Mouse (Mus musculus): ENCODE results near the gene Olfr390. TPM values are rescaled to one million over a fixed set of nuclear protein-coding genes. Genes with fewer than 3 reads are reported as not detected.

Gene Olfr390
- polyA plus RNA-seq (2012; rRNA removed) = not detected in 2 replicates

GRCm38 (mm10) chr11:73782664-73783063, at the start of gene Olfr390:
TSS of gene Olfr390 (plus strand) at chr11:73782964.

DNA sequence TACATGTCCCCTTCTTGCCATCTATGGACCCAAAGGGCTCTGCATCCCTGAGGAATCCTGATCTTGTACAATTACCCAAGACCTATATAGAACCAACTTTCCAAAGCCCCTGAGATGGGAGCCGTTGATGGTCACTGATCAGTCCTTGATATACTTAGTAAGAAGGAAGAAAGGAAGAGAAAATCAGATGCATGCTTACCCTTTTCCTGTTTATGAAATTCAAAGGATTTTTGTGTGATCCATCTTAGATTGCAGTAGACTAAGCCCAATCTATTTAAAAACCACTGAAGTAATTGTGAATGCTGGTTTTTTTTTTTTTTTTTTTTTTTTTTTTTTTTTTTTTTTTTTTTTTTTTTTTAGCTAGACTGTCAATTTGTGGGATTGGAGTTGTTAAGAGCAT, 2.2 kb upstream of the Olfr390 start, which contains the start of gene Olfr389:
TSS of gene Olfr389 (minus strand) at position 101 of the 400 bp plus-strand sequence.

GRCm38 (mm10) chr11:73802952-73803351, 20.2 kb downstream of the Olfr390 start, which contains the start of gene Olfr391-ps:
TSS of gene Olfr391-ps (minus strand) at chr11:73803052.

DNA sequence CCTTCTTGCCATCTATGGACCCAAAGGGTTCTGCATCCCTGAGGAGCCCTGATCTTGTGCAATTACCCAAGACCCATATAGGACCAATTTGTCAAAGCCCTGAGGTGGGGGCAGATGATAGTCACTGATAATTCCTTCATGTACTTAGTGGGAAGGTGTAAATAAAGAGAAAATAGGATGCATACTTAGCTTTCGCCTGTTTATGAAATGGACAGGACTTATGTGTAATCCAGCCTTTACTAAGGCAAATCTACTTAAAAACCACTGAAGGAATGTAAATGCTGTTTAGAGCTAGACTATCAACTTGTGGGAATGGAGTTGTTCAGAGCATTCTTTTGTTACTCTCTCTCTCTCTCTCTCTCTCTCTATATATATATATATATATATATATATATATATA, 34.2 kb downstream of the Olfr390 start, which contains the start of gene Olfr392:
TSS of gene Olfr392 (minus strand) at position 101 of the 400 bp plus-strand sequence.

Other genes with a start within 250 kb of the Olfr390 start
- not detected in 2 replicates for gene Olfr385, start 190.0 kb upstream of the Olfr390 start, polyA plus RNA-seq (2012; rRNA removed)
- not detected in 2 replicates for gene Olfr384, start 184.4 kb upstream of the Olfr390 start, polyA plus RNA-seq (2012; rRNA removed)
- gene Zfp735, start 94.2 kb upstream of the Olfr390 start, polyA plus RNA-seq (2012; rRNA removed) = not detected in 2 replicates
- not detected in 2 replicates for gene Olfr389, start 2.3 kb upstream of the Olfr390 start, polyA plus RNA-seq (2012; rRNA removed)
- not detected in 2 replicates for gene Olfr391-ps, start 20.1 kb downstream of the Olfr390 start, polyA plus RNA-seq (2012; rRNA removed)
- gene Olfr392, start 34.1 kb downstream of the Olfr390 start, polyA plus RNA-seq (2012; rRNA removed) = not detected in 2 replicates
- gene Olfr393, start 68.5 kb downstream of the Olfr390 start, polyA plus RNA-seq (2012; rRNA removed) = not detected in 2 replicates
- not detected in 2 replicates for gene Olfr394, start 107.8 kb downstream of the Olfr390 start, polyA plus RNA-seq (2012; rRNA removed)
- not detected in 2 replicates for gene Olfr395, start 126.3 kb downstream of the Olfr390 start, polyA plus RNA-seq (2012; rRNA removed)
- not detected in 2 replicates for gene Olfr23, start 153.7 kb downstream of the Olfr390 start, polyA plus RNA-seq (2012; rRNA removed)
- not detected in 2 replicates for gene Olfr397, start 177.9 kb downstream of the Olfr390 start, polyA plus RNA-seq (2012; rRNA removed)
- not detected in 2 replicates for gene Olfr398, start 207.4 kb downstream of the Olfr390 start, polyA plus RNA-seq (2012; rRNA removed)